Mouse (Mus musculus) liver, adult 2 months (tissue): ENCODE data around the gene Gm13278. TPM values are rescaled to one million over a fixed set of nuclear protein-coding genes. Genes with fewer than 3 reads are reported as not detected.

Experiments
- DNase-seq: peaks from one replicate; pipeline ENCODE4 v3.0.0-alpha.2; 2011; ENCODE audit warnings: low read depth, low spot score; ENCODE audit errors: extremely low read depth
- H3K27ac ChIP-seq: fragments of 200-500 bp; replicated peaks from 2 replicates; pipeline ENCODE4 v1.5.1; 2012; ENCODE audit warnings: low read depth, mild to moderate bottlenecking, control low read depth, inconsistent platforms, low read length; ENCODE audit not compliant: insufficient read depth
- H3K27me3 ChIP-seq: fragments of 200-500 bp; 2 replicates; pipeline ENCODE4 v1.6.1; 2012; ENCODE audit warnings: mild to moderate bottlenecking, moderate library complexity, low read length, inconsistent platforms; ENCODE audit not compliant: control insufficient read depth, insufficient read depth
- H3K36me3 ChIP-seq: fragments of 200-500 bp; 2 replicates; pipeline ENCODE4 v1.6.1; 2012; ENCODE audit warnings: low read length, inconsistent platforms; ENCODE audit not compliant: control insufficient read depth, insufficient read depth
- H3K4me1 ChIP-seq: fragments of 200-500 bp; 2 replicates; pipeline ENCODE4 v1.6.1; 2011; ENCODE audit warnings: low read length; ENCODE audit not compliant: control insufficient read depth, insufficient read depth
- H3K4me3 ChIP-seq: fragments of 200-500 bp; 2 replicates; pipeline ENCODE4 v1.5.1; 2011; ENCODE audit warnings: low read depth, mild to moderate bottlenecking, control low read depth, low read length, moderate library complexity; ENCODE audit not compliant: insufficient read depth
- H3K79me2 ChIP-seq: fragments of 200-500 bp; 2 replicates; pipeline ENCODE4 v1.6.1; 2012; ENCODE audit warnings: inconsistent platforms, mild to moderate bottlenecking, low read length, moderate library complexity; ENCODE audit not compliant: control insufficient read depth, insufficient read depth
- H3K9ac ChIP-seq: fragments of 200-500 bp; 2 replicates; pipeline ENCODE4 v1.6.1; 2012; ENCODE audit warnings: low read depth, mild to moderate bottlenecking, control low read depth, inconsistent platforms, low read length
- CTCF ChIP-seq: fragments of 200-500 bp; IDR thresholded peaks from 2 replicates; pipeline ENCODE4 v1.5.1; 2011; ENCODE audit warnings: low read depth, low read length, control low read depth
- POLR2A ChIP-seq: fragments of 200-500 bp; IDR thresholded peaks from 2 replicates; pipeline ENCODE4 v1.6.1; 2011; ENCODE audit warnings: low read length, control low read depth; ENCODE audit not compliant: insufficient read depth; ENCODE audit errors: extremely low read depth
- WGBS: fragments of 180-500 bp; shearing (Covaris S2); methylation state at CpG from one replicate; pipeline ENCODE4 v1.1.7; 2018; 5-methylcytosine and 5-hydroxymethylcytosine counted together
- polyA plus RNA-seq: library from polyadenylated mRNA; depleted of rRNA; stranded (reverse); fragments of >200 nt; gene quantifications from 2 replicates; pipeline ENCODE4 v1.2.3, GENCODE M21; 2012; rRNA removed
- total RNA-seq: library from RNA; depleted of rRNA; stranded (reverse); fragments of >200 nt; gene quantifications from 2 replicates; pipeline ENCODE4 v1.2.3, GENCODE M21; 2014; rRNA removed

The Gm13278 gene
- total and polyA plus RNA-seq, 2 experiments: not detected

GRCm38 (mm10) chr4:88838828-88839227 lies 47.5 kb downstream of the Gm13278 start:
- no peak overlapping the region for H3K27ac ChIP-seq
- TF ChIP-seq POLR2A (no peak), CTCF (no peak)
- H3K4me1 ChIP-seq: no peaks in the 10 kb centered on the region
- no peak overlapping the region for H3K9ac ChIP-seq
- no peaks in the 10 kb centered on the region for H3K27me3 ChIP-seq
- H3K79me2 ChIP-seq: no peaks in the 10 kb centered on the region
- WGBS: 38% methylated on average over 3 of the region's 3 CpGs
- H3K4me3 ChIP-seq: no peak overlapping the region
- H3K36me3 ChIP-seq: no peaks in the 10 kb centered on the region
- DNase-seq: peak; percentile 7

- Histone ChIP-seq H3K4me1 (no peaks in the 10 kb centered on the region), H3K36me3 (no peaks in the 10 kb centered on the region), H3K79me2 (no peaks in the 10 kb centered on the region), H3K27ac (no peak overlapping the region), H3K4me3 (no peak overlapping the region), H3K9ac (no peak overlapping the region), H3K27me3 (no peaks in the 10 kb centered on the region)
- 66% methylated on average over 3 of the region's 3 CpGs for WGBS
- DNase-seq: no peak
- TF ChIP-seq POLR2A: no peak
- TF ChIP-seq CTCF: no peak
Measured at GRCm38 (mm10) chr4:88840058-88840457, 48.7 kb downstream of the Gm13278 start.

GRCm38 (mm10) chr4:88841438-88841911 lies 50.1 kb downstream of the Gm13278 start, which contains the start of gene Ifna4:
TSS of gene Ifna4 (plus strand) at chr4:88841861.
- no peak for TF ChIP-seq POLR2A
- TF ChIP-seq CTCF: no peak
- H3K27me3 ChIP-seq: no peaks in the 10 kb centered on the region
- H3K9ac ChIP-seq: no peak within 1 kb of the TSS
- no peak within 1 kb of the TSS for H3K4me3 ChIP-seq
- WGBS: 49% methylated on average over 2 of the region's 2 CpGs
- no peaks in the 10 kb centered on the region for H3K36me3 ChIP-seq
- DNase-seq: no peak
- no peaks in the 10 kb centered on the region for H3K79me2 ChIP-seq
- no peaks in the 10 kb centered on the region for H3K4me1 ChIP-seq
- H3K27ac ChIP-seq: no peak within 1 kb of the TSS

Other genes starting within 250 kb of the Gm13278 start
Only the 30 nearest of the 31 such genes appear.
- gene Ifna14, start 219.8 kb upstream of the Gm13278 start, total RNA-seq: not detected in 2 replicates
- not detected in 2 replicates for gene Ifna14, start 219.8 kb upstream of the Gm13278 start, polyA plus RNA-seq
- not detected in 2 replicates for gene Ifna9, start 199.2 kb upstream of the Gm13278 start, total RNA-seq
- not detected in 2 replicates for gene Ifna9, start 199.2 kb upstream of the Gm13278 start, polyA plus RNA-seq
- not detected in 2 replicates for gene Ifna12, start 188.2 kb upstream of the Gm13278 start, total RNA-seq
- gene Ifna12, start 188.2 kb upstream of the Gm13278 start, polyA plus RNA-seq: not detected in 2 replicates
- gene C87499, start 157.1 kb upstream of the Gm13278 start, total RNA-seq: not detected in 2 replicates
- gene C87499, start 157.1 kb upstream of the Gm13278 start, polyA plus RNA-seq: not detected in 2 replicates
- not detected in 2 replicates for gene Ifna13, start 147.1 kb upstream of the Gm13278 start, total RNA-seq
- not detected in 2 replicates for gene Ifna13, start 147.1 kb upstream of the Gm13278 start, polyA plus RNA-seq
- not detected in 2 replicates for gene Ifna16, start 114.6 kb upstream of the Gm13278 start, total RNA-seq
- not detected in 2 replicates for gene Ifna16, start 114.6 kb upstream of the Gm13278 start, polyA plus RNA-seq
- not detected in 2 replicates for gene Ifna2, start 107.6 kb upstream of the Gm13278 start, total RNA-seq
- gene Ifna2, start 107.6 kb upstream of the Gm13278 start, polyA plus RNA-seq: not detected in 2 replicates
- gene Ifnab, start 100.2 kb upstream of the Gm13278 start, total RNA-seq: not detected in 2 replicates
- gene Ifnab, start 100.2 kb upstream of the Gm13278 start, polyA plus RNA-seq: not detected in 2 replicates
- gene Gm26566, start 69.7 kb upstream of the Gm13278 start, total RNA-seq: 0.18 TPM in 1 of 2 replicates, not detected in the other
- not detected in 2 replicates for gene Gm26566, start 69.7 kb upstream of the Gm13278 start, polyA plus RNA-seq
- gene Klhl9, start 69.1 kb upstream of the Gm13278 start, total RNA-seq: 60.3 and 68.1 TPM in 2 replicates
- 9.8 and 10.2 TPM in 2 replicates for gene Klhl9, start 69.1 kb upstream of the Gm13278 start, polyA plus RNA-seq
- not detected in 2 replicates for gene Gm13271, start 36.7 kb upstream of the Gm13278 start, total RNA-seq
- gene Gm13271, start 36.7 kb upstream of the Gm13278 start, polyA plus RNA-seq: not detected in 2 replicates
- gene Gm13283, start 31.4 kb upstream of the Gm13278 start, total RNA-seq: not detected in 2 replicates
- gene Gm13283, start 31.4 kb upstream of the Gm13278 start, polyA plus RNA-seq: not detected in 2 replicates
- not detected in 2 replicates for gene Gm13290, start 17.7 kb upstream of the Gm13278 start, total RNA-seq
- not detected in 2 replicates for gene Gm13290, start 17.7 kb upstream of the Gm13278 start, polyA plus RNA-seq
- gene Gm13289, start 14.6 kb upstream of the Gm13278 start, total RNA-seq: not detected in 2 replicates
- gene Gm13289, start 14.6 kb upstream of the Gm13278 start, polyA plus RNA-seq: not detected in 2 replicates
- not detected in 2 replicates for gene Gm13272, start 11.7 kb upstream of the Gm13278 start, total RNA-seq
- gene Gm13272, start 11.7 kb upstream of the Gm13278 start, polyA plus RNA-seq: not detected in 2 replicates
- not detected in 2 replicates for gene Ifnz, start 9.4 kb upstream of the Gm13278 start, total RNA-seq
- gene Ifnz, start 9.4 kb upstream of the Gm13278 start, polyA plus RNA-seq: not detected in 2 replicates
- not detected in 2 replicates for gene Gm13276, start 5.8 kb upstream of the Gm13278 start, total RNA-seq
- not detected in 2 replicates for gene Gm13276, start 5.8 kb upstream of the Gm13278 start, polyA plus RNA-seq
- gene Gm13277, start 2.9 kb upstream of the Gm13278 start, total RNA-seq: not detected in 2 replicates
- not detected in 2 replicates for gene Gm13277, start 2.9 kb upstream of the Gm13278 start, polyA plus RNA-seq
- not detected in 2 replicates for gene Gm13275, start 2.9 kb downstream of the Gm13278 start, total RNA-seq
- not detected in 2 replicates for gene Gm13275, start 2.9 kb downstream of the Gm13278 start, polyA plus RNA-seq
- not detected in 2 replicates for gene Gm13279, start 5.8 kb downstream of the Gm13278 start, total RNA-seq
- not detected in 2 replicates for gene Gm13279, start 5.8 kb downstream of the Gm13278 start, polyA plus RNA-seq
- gene Gm13285, start 8.1 kb downstream of the Gm13278 start, total RNA-seq: not detected in 2 replicates
- gene Gm13285, start 8.1 kb downstream of the Gm13278 start, polyA plus RNA-seq: not detected in 2 replicates
- gene Gm13287, start 11.7 kb downstream of the Gm13278 start, total RNA-seq: not detected in 2 replicates
- gene Gm13287, start 11.7 kb downstream of the Gm13278 start, polyA plus RNA-seq: not detected in 2 replicates
- gene Gm13288, start 14.0 kb downstream of the Gm13278 start, total RNA-seq: not detected in 2 replicates
- not detected in 2 replicates for gene Gm13288, start 14.0 kb downstream of the Gm13278 start, polyA plus RNA-seq
- not detected in 2 replicates for gene Ifna7, start 24.7 kb downstream of the Gm13278 start, total RNA-seq
- not detected in 2 replicates for gene Ifna7, start 24.7 kb downstream of the Gm13278 start, polyA plus RNA-seq
- not detected in 2 replicates for gene Ifna11, start 28.4 kb downstream of the Gm13278 start, total RNA-seq
- not detected in 2 replicates for gene Ifna11, start 28.4 kb downstream of the Gm13278 start, polyA plus RNA-seq
- not detected in 2 replicates for gene Ifna6, start 35.9 kb downstream of the Gm13278 start, total RNA-seq
- gene Ifna6, start 35.9 kb downstream of the Gm13278 start, polyA plus RNA-seq: not detected in 2 replicates
- gene Ifna5, start 44.0 kb downstream of the Gm13278 start, total RNA-seq: not detected in 2 replicates
- not detected in 2 replicates for gene Ifna5, start 44.0 kb downstream of the Gm13278 start, polyA plus RNA-seq
- gene Ifna4, start 50.3 kb downstream of the Gm13278 start, total RNA-seq: not detected in 2 replicates
- gene Ifna4, start 50.3 kb downstream of the Gm13278 start, polyA plus RNA-seq: not detected in 2 replicates
- not detected in 2 replicates for gene Ifna1, start 58.5 kb downstream of the Gm13278 start, total RNA-seq
- not detected in 2 replicates for gene Ifna1, start 58.5 kb downstream of the Gm13278 start, polyA plus RNA-seq
- gene Ifne, start 88.7 kb downstream of the Gm13278 start, total RNA-seq: not detected in 2 replicates
- not detected in 2 replicates for gene Ifne, start 88.7 kb downstream of the Gm13278 start, polyA plus RNA-seq